Mouse (Mus musculus) lung, embryonic 16.5 days (tissue): ENCODE measurements around the gene Zfp26. TPM values are rescaled to one million over a fixed set of nuclear protein-coding genes. Genes with fewer than 3 reads are reported as not detected.

Experiments used
- ATAC-seq: fragments of 200-750 bp; cut with Nextera tagmentation; 2 replicates; pipeline ENCODE4 v1.8.0; 2017; ENCODE audit warnings: low read depth, mild to moderate bottlenecking, moderate library complexity
- H3K27ac ChIP-seq: fragments of 300-500 bp; sonication (generic); 2 replicates; pipeline ENCODE4 v1.5.1; 2014; ENCODE audit warnings: mild to moderate bottlenecking, control low read depth, low read length
- H3K27me3 ChIP-seq: fragments of 300-500 bp; sonication (generic); 2 replicates; pipeline ENCODE4 v1.6.1; 2014; ENCODE audit warnings: low read depth, low read length, mixed read lengths; ENCODE audit not compliant: control insufficient read depth, insufficient read depth
- H3K36me3 ChIP-seq: fragments of 300-500 bp; sonication (generic); 2 replicates; pipeline ENCODE4 v1.6.1; 2014; ENCODE audit warnings: low read length; ENCODE audit not compliant: control insufficient read depth, insufficient read depth
- H3K4me1 ChIP-seq: fragments of 300-500 bp; sonication (generic); replicated peaks from 2 replicates; pipeline ENCODE4 v1.6.1; 2014; ENCODE audit warnings: low read length, mixed read lengths; ENCODE audit not compliant: control insufficient read depth, insufficient read depth
- H3K4me2 ChIP-seq: fragments of 300-500 bp; sonication (generic); 2 replicates; pipeline ENCODE4 v1.6.1; 2014; ENCODE audit warnings: low read depth, low read length, control low read depth
- H3K4me3 ChIP-seq: fragments of 300-500 bp; sonication (generic); 2 replicates; pipeline ENCODE4 v1.5.1; 2014; ENCODE audit warnings: mild to moderate bottlenecking, low read length, control low read depth
- H3K9ac ChIP-seq: fragments of 300-500 bp; sonication (generic); 2 replicates; pipeline ENCODE4 v1.6.1; 2014; ENCODE audit warnings: low read length, control low read depth
- H3K9me3 ChIP-seq: fragments of 300-500 bp; sonication (generic); 2 replicates; pipeline ENCODE4 v1.6.1; 2016; ENCODE audit warnings: low read length; ENCODE audit not compliant: control insufficient read depth
- WGBS: fragments of 180-500 bp; shearing (Covaris S2); extraction: QIAGEN DNeasy Blood & Tissue Kit; methylation state at CpG from one replicate; pipeline ENCODE4 v1.1.7; 2014; 5-methylcytosine and 5-hydroxymethylcytosine counted together
- polyA plus RNA-seq: library from polyadenylated mRNA; unstranded; fragments of >200 nt; fragmentation: Nextera tagmentation; extraction: Ambion mirVana; gene quantifications from 2 replicates; pipeline ENCODE4 v1.2.1, GENCODE M21; 2015

Gene Zfp26
- polyA plus RNA-seq, 1 experiment from 2014 or later: 20.5 TPM

GRCm38 (mm10) chr9:20476632-20477031, 16.7 kb upstream of the Zfp26 start:
- peaks cover 37% of the 10 kb centered on the region for H3K36me3 ChIP-seq
- no peak for ATAC-seq
- whole genome bisulfite sequencing: 88% methylated on average over 1 of the region's 1 CpGs

GRCm38 (mm10) chr9:20466761-20467442, 6.9 kb upstream of the Zfp26 start:
- no peaks in the 10 kb centered on the region for H3K4me1 ChIP-seq
- 0 out of 2 replicates have a peak, but pooled peaks have one; percentile 45 for ATAC-seq
- H3K9me3 ChIP-seq: peaks cover 19% of the 10 kb centered on the region
- H3K4me3 ChIP-seq: no peak overlapping the region
- 51% methylated on average over 7 of the region's 7 CpGs for WGBS
- H3K9ac ChIP-seq: no peak overlapping the region
- no peak overlapping the region for H3K27ac ChIP-seq
- H3K36me3 ChIP-seq: peaks cover 33% of the 10 kb centered on the region
- H3K4me2 ChIP-seq: no peak overlapping the region
- no peaks in the 10 kb centered on the region for H3K27me3 ChIP-seq

More at GRCm38 (mm10) chr9:20476632-20477031, 16.7 kb upstream of the Zfp26 start:
- Histone ChIP-seq H3K27ac (peak overlapping the region; percentile 31; the same call in 1 of the 2 replicates), H3K4me2 (no peak overlapping the region), H3K9ac (no peak overlapping the region), H3K4me1 (no peaks in the 10 kb centered on the region; the same call in 1 of the 2 replicates), H3K4me3 (no peak overlapping the region), H3K27me3 (no peaks in the 10 kb centered on the region), H3K9me3 (peaks cover 3% of the 10 kb centered on the region; the same call in 1 of the 2 replicates)

DNA sequence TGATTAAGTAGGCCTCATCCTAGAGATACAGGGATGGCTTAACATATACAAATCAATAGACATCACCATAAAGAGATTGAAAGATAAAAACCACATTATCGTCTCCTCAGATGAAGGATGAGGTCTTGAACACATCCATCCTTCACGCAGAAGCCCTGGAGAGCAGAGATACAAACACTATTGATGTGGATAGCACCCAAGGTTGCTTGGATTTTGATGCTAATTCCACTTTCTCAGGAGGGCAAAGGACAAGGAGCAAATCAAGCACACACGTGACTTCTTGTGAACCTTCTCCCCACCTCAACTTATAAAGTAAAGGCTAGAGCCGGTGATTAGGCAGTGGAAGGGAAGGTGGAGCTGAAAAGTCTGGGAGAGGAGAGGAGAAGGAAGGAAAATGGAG, 6.3 kb downstream of the Zfp26 start:
- no peak overlapping the region for H3K4me2 ChIP-seq
- H3K9ac ChIP-seq: no peak overlapping the region
- H3K4me1 ChIP-seq: peaks cover 7% of the 10 kb centered on the region
- no peaks in the 10 kb centered on the region for H3K27me3 ChIP-seq
- H3K27ac ChIP-seq: no peak overlapping the region
- no peak for ATAC-seq
- no peak overlapping the region for H3K4me3 ChIP-seq
- no peaks in the 10 kb centered on the region for H3K9me3 ChIP-seq
- peaks cover 17% of the 10 kb centered on the region for H3K36me3 ChIP-seq
- 87% methylated on average over 4 of the region's 4 CpGs for WGBS

- no peaks in the 10 kb centered on the region for H3K27me3 ChIP-seq
- H3K27ac ChIP-seq: no peak overlapping the region
- no peaks in the 10 kb centered on the region for H3K4me1 ChIP-seq
- ATAC-seq: no peak
- peaks cover 15% of the 10 kb centered on the region for H3K36me3 ChIP-seq
- H3K9me3 ChIP-seq: no peaks in the 10 kb centered on the region
- H3K4me3 ChIP-seq: no peak overlapping the region
- H3K4me2 ChIP-seq: no peak overlapping the region
- 95% methylated on average over 1 of the region's 1 CpGs for WGBS
- no peak overlapping the region for H3K9ac ChIP-seq
Measured at GRCm38 (mm10) chr9:20451493-20451892, 8.5 kb downstream of the Zfp26 start.

DNA sequence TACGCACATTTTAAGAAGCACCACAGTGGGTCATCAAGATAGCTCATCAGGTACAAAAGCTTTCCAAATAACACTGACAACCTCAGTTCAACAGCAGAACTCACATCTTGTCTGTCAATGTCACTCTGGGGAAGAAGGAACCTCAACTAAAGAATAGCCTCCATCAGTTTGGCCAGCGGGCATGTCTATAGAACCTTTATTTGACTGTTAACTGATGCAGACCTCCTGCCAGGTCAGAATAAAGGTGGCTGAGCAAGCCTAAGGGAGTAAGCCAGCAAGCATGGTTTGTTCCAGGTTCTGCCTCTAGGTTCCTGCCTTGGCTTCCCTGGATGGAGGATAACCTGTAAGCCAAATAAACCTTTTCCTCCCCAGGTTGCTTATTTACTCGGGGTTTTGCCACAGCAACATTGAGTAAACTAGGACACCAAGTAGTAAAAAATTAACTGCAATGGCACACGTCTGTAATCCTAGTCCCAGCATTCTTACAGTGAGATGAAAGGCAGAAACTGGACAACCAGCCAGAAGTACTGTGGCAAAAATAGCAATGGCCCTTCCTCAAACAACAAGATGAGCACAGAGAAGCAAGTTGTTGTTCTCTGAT, 16.7 kb downstream of the Zfp26 start:
- WGBS: 92% methylated on average over 4 of the region's 4 CpGs
- no peak for ATAC-seq
- no peak overlapping the region for H3K4me2 ChIP-seq
- H3K27ac ChIP-seq: no peak overlapping the region
- no peak overlapping the region for H3K4me3 ChIP-seq
- H3K36me3 ChIP-seq: peaks cover 61% of the 10 kb centered on the region
- H3K27me3 ChIP-seq: no peaks in the 10 kb centered on the region
- H3K9ac ChIP-seq: no peak overlapping the region
- H3K9me3 ChIP-seq: peaks cover 8% of the 10 kb centered on the region; the same call in 1 of the 2 replicates
- H3K4me1 ChIP-seq: no peaks in the 10 kb centered on the region

DNA sequence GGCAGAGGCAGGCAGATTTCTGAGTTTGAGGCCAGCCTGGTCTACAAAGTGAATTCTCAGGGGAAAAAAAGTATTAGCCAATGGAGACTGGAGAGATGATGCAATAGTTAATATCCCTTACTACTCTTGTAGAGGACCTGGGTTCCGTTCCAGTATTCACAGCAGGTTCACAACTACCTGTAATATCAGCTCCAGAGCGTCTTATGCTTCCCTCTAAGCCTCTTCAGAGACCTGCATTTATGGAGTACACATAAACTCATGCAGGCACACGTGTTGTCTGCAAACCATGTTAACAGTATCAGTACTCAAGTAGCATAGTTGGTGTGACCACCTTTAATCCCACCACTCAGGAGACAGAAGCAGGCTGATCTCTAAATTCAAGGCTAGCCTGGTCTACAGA, 30.0 kb downstream of the Zfp26 start:
- H3K27ac ChIP-seq: no peak overlapping the region
- no peaks in the 10 kb centered on the region for H3K4me1 ChIP-seq
- H3K9ac ChIP-seq: no peak overlapping the region
- 92% methylated on average over 3 of the region's 3 CpGs for WGBS
- no peaks in the 10 kb centered on the region for H3K9me3 ChIP-seq
- no peak for ATAC-seq
- no peak overlapping the region for H3K4me3 ChIP-seq
- no peak overlapping the region for H3K4me2 ChIP-seq
- no peaks in the 10 kb centered on the region for H3K27me3 ChIP-seq
- H3K36me3 ChIP-seq: 0 out of 2 replicates have a peak, but pooled peaks cover 5% of the 10 kb centered on the region

GRCm38 (mm10) chr9:20411460-20411859, 48.5 kb downstream of the Zfp26 start:
- no peaks in the 10 kb centered on the region for H3K4me1 ChIP-seq
- no peaks in the 10 kb centered on the region for H3K36me3 ChIP-seq
- H3K27ac ChIP-seq: no peak overlapping the region
- WGBS: 21% methylated on average over 1 of the region's 1 CpGs
- H3K9me3 ChIP-seq: no peaks in the 10 kb centered on the region
- H3K27me3 ChIP-seq: no peaks in the 10 kb centered on the region
- H3K4me3 ChIP-seq: no peak overlapping the region
- no peak for ATAC-seq
- H3K4me2 ChIP-seq: no peak overlapping the region
- no peak overlapping the region for H3K9ac ChIP-seq

GRCm38 (mm10) chr9:20409319-20409718, 50.6 kb downstream of the Zfp26 start:
- 79% methylated on average over 2 of the region's 2 CpGs for WGBS
- H3K4me2 ChIP-seq: no peak overlapping the region
- H3K4me3 ChIP-seq: no peak overlapping the region
- H3K27ac ChIP-seq: no peak overlapping the region
- H3K36me3 ChIP-seq: no peaks in the 10 kb centered on the region
- H3K9ac ChIP-seq: no peak overlapping the region
- H3K27me3 ChIP-seq: no peaks in the 10 kb centered on the region
- no peak for ATAC-seq
- no peaks in the 10 kb centered on the region for H3K4me1 ChIP-seq
- H3K9me3 ChIP-seq: no peaks in the 10 kb centered on the region

DNA sequence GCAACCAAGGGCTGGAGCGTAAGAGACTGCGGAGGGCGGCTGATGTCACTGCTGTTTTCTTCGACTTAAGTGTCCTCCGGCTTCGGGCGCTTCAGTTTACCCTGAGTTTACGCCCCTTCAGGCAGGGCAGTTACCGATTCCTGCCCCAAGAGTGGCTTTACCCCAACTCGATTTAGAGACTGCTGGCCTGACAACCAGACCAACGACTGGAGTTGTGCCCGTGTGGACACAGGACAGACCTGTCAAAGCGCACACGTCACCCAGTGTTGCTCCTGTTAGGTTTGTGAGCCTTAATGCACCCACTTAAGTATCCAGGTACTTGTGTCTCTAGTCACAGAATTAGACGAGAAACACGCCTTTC, 74.6 kb downstream of the Zfp26 start:
- no peaks in the 10 kb centered on the region for H3K9me3 ChIP-seq
- H3K9ac ChIP-seq: peak overlapping the region; percentile 87
- peak; percentile 69 for ATAC-seq
- H3K4me3 ChIP-seq: peak overlapping the region; percentile 77
- no peaks in the 10 kb centered on the region for H3K27me3 ChIP-seq
- H3K27ac ChIP-seq: peak overlapping the region; percentile 82
- 12% methylated on average over 16 of the region's 16 CpGs for WGBS
- H3K36me3 ChIP-seq: no peaks in the 10 kb centered on the region
- peak overlapping the region; percentile 91 for H3K4me2 ChIP-seq
- peaks cover 7% of the 10 kb centered on the region; the same call in 1 of the 2 replicates for H3K4me1 ChIP-seq
